Mouse (Mus musculus) testis, postnatal 10 days (tissue): Measurements from ENCODE around the gene Gramd4.
"Not testable (repeated sequence)": the region's sequence is repeated elsewhere in the genome, so short reads cannot be mapped to it uniquely, and the experiment has no call there.

ENCODE experiments used
- DNase-seq: peaks from one replicate; pipeline ENCODE4 v3.0.0; 2021; ENCODE audit warnings: low spot score

Gene Gramd4

GRCm38 (mm10) chr15:86051152-86051551, 6.3 kb upstream of the Gramd4 start:
- DNase-seq: no peak

GRCm38 (mm10) chr15:86051878-86052478, 5.5 kb upstream of the Gramd4 start:
- no peak for DNase-seq

- peak; percentile 90 for DNase-seq
These were observed 3.5 kb upstream of the Gramd4 start for GRCm38 (mm10) chr15:86053890-86054536.

GRCm38 (mm10) chr15:86054861-86055260, 2.6 kb upstream of the Gramd4 start:
- DNase-seq: not testable (repeated sequence)

DNA sequence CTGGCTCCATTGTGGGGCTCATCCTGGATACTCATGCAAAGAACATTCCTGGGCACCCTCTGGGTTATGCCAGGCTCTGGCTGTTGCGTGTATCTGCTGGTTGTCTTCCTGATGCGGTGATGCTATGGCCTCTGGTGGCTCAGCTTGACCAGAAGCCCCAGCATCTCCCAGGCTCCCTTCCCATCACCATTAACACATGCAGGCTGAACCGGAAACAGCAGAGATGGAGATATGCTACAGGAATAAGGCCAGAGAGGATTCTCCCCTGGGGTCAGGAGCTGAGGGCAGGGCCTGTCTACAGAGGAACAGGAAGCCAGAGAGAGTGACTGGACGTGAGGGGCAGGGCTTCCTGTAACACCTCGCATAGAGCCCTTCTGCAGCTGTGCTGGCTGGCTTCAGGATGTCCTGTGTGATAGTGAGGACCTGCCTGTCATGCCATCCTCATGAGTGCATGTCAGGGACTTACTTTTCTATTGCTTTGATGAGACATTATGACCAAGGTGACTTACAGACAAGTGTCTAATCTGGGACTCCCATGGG, 1.2 kb upstream of the Gramd4 start:
- DNase-seq: no peak

DNA sequence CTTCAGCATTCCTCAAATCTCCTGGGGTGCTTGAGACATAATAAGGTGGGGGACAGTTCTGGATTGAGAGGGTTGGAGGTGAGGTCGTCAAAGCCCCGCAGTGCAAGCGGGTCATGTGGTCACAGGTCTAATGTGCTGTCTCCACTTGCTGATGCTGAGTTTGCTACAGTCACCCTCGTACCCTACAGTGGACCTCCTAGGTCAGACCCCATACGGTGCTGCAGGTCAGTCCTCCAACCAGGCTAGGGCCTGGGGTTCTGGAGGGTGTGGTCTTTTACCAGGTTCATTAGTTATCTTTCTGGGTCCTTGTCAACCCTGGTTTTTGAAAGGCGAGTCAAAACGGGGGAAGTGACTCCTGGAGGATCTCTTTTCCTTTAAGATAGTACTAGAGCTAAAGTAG, 413 bp downstream of the Gramd4 start:
- no peak for DNase-seq

DNA sequence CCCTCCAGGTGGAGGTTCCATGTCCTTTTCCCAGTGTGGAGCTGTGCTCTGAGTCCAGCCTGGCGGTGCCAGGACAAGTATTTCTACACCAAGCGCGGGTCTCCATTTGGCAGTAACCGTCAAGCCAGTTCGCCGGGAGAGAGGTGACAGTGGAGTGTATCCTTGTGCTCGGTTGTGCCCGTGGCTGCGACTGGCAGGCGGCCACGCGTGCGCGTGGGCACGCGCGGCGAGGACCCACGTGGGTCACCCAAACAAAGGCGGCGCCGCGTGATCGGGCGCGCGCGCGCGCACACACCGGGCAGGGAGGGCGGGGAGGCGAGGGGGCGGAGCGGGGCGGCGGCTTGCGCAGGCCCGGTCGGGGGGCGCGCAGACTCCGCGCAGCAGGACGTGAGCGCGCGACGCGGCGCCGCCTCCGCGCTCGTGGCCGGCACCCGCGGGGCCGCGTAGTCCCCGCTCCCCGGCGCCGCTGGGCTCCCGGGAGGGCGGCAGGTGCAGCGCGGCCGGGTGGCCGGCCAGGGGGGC, 960 bp downstream of the Gramd4 start:
- peak; percentile 94 for DNase-seq

DNA sequence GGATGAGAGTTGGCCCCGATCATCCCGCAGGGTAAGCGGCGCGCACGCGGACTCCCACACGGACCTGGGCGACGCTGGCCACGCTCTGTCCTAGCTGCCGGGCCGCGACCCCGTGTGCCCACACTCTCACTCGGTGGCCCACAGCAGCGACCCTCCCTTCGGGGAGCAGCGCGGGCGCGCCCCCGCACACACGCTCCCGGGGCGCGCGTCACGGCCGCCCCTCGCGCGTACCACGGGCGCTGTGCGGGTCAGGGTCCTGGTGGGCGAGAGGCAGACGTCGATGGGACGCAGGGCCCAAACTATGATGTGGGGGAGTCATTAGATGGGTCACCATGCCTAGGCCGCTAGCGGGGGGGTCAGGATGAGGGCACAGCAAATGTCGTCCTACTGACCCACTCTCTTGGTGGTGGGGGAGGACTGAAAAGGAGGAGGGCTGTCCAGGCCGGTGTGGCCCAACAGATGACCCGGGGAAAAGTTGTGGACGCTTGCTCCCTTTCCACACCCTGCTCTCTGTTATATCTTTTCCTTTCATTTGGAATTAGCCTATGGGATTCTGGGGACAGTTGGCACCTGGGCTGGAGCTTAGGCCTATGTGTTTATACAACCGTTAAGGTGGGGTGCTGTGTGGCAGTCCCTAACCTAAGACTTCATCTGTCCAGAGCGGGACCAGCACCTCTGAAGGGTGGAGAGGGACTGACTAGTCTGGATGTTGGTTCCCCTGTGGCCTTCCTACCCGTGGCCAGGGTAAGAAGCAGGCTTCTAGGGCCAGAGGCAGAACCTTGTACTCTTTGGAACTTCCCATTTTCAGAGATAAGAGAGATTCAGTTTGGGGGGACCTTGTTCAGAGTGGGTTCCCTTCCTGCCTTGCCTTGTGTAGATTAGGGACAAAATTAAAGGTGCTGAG, 1.7 kb downstream of the Gramd4 start:
- DNase-seq: peak; percentile 63

DNA sequence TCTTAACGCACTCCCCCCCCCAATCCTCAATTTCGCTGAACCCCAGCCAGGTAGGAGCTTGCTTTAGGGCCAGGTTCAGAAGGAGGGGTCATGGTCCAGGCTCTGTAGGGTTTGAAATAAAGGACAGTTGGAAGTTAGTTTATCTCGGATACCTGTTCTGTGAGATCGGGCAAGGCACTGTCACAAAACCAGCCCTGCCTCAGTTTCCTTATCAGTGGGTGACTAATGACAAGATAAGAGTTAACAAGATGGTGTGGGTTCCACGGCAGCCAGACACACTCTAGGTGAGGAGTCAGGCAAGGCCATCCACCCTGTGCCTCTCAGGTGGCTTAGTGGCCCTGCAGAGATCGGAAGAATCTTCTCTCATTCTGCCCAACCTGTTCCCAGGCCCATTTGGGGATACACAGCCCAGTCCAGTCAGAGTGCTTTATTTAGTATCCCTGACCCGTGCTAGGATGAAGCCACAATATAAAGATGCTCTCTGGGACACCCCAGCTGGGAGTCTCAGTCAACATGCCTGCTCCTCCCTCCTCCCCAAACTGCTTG, 2.4 kb downstream of the Gramd4 start:
- no peak for DNase-seq

GRCm38 (mm10) chr15:86060581-86060980, 3.1 kb downstream of the Gramd4 start:
- DNase-seq: no peak

DNA sequence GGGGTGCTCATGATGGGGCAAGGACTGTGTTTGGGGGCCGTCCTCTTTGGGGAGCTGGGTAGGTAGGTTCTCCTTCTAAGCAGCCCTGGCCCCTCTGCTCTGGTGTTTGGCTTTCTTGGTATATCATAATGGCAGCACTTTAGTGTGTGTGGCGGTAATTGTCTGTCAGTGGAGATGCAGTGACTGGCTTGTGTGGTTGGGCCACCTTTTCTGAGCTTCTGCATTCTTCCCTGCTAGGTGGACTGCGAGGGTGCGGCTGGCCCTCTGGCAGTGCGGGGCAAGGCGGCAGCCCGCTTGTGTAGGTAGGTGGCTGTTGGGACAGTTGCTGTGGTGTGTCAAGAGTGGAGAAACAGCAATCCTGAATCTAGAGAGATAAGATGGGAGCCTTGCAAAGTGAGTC, 3.7 kb downstream of the Gramd4 start:
- no peak for DNase-seq

- DNase-seq: no peak
These were observed 4.5 kb downstream of the Gramd4 start for GRCm38 (mm10) chr15:86061848-86062481.

DNA sequence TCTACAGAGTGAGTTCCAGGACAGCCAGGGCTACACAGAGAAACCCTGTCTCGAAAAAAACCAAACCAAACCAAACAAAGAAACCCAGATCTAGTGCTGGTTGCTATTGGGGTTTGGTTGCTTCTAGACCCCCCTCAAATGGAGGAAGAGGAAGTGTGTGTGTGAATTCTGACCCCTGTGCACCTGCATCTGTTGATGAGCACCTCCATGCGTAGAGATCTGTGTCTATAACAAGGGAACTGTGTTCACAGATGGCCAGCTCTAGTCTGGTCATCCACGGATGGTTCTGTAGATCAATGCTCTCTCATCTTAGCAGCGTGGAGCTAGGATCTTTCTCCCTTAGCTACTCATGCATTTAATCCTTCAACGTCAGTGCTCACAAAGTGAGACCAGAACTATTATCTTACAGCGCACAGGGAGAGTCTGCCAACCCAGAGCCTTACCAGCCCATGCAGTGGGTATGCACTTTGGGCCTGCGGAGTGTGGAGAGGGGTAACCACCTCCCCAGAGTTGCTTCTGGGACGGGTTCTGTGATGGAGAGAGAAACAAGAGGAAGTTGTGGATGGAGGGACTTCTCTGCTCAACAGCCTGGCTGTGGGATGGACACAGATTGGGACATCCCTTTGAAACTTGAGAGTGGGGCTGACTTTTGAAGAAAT, 6.8 kb downstream of the Gramd4 start:
- DNase-seq: no peak

DNA sequence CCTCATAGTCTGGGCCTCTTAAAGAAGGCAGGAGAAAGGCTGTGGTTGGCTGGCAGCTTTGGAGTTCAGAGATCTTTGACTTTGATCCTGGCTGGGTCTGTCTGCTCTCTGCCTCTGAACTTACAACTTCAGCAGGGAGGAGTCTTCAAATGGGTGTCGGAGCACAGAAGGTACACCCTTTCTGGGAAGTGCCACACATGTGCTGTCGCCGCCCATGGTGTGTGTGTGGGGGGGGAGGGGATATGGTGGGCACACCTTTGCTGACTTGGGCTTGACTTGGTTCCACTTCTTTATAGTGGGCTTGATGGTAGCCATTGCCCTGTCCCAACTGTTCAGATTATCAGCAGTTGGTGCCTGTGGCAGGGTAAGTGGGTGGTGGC, 7.3 kb downstream of the Gramd4 start:
- no peak for DNase-seq

GRCm38 (mm10) chr15:86065367-86065766, 7.9 kb downstream of the Gramd4 start:
- no peak for DNase-seq

DNA sequence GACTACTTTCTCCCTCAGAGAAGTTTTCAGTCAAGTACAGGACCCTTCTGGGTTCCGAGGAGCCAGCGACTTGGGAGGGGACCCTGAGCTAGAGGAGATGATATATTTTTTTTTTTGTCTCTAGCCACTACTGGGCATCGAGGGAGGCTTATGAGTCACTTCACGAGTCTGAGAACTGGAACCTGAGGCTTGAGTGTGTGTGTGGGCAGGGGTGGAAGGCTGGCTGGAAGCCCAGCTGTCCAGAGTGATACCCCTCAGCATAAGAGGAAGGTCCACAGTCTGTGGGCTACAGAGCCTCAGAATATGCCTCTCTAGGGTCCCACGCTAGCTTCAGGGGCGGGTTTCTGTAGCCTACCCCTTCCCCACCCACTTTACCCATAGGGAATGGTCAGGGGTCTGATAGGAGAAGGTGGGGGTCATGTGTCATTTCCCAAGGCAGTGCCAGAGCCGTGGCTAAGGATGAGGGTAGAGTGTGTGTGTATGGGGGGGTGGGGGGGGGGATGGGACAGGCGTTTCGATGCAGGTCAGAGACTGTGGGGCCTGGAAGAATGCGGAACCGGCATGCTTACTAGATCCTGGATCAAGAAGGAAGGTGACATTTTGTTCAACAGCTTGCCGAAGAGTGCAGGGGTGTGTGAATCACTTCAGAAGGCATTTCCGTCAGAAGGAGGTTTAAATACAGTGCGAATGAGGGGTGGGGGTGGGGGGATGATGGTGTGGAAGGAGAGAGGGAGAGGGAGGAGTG, 9.5 kb downstream of the Gramd4 start:
- DNase-seq: no peak

GRCm38 (mm10) chr15:86067581-86067910, 10.1 kb downstream of the Gramd4 start:
- DNase-seq: no peak

GRCm38 (mm10) chr15:86067941-86068495, 10.5 kb downstream of the Gramd4 start:
- no peak for DNase-seq

GRCm38 (mm10) chr15:86069011-86069791, 11.7 kb downstream of the Gramd4 start:
- no peak for DNase-seq
